In the genomic region with DNA sequence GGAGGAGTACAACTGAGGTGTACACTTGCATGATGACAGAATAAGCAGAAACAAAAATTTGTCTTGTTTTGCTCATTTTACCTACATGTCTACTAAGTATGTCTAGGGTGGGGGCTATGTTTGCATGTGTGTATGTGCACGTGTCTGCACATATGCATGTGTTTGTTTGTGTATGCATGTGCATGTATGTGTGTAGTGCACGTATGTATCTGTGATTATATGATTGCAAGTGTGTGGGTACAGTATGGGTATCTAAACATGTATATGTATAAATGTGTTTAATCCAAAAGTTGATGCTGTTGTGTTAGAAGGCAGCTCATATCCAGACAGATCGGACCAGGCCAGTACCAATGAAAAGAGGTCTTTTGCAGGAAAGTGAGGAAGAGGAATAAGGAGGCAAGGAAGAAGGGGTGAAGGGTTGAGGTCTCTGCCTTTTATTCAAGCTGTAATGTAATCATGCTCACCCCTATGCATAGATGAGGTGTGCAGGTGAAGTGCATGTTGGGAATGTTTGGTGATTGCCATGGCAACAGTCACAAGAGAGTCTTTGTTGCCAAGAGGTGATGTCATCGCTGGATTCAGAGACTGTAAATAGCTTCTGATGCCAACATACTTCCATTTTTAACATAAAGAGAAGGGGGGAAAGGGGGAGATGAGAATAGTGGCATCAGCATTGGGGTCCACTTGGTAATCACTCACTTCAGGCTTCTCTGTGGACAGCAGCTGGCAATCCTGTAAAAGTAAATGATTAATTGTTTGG, we compare ENCODE assay signal across 11 mouse cellular contexts.
A peak's percentile ranks its signal among the peaks of the same experiment; 100 is the strongest.
DNase-seq lines count a peak whose midpoint lies in the region; ATAC-seq and TF ChIP-seq lines count a peak whose summit lies in the region.
"Had no signal": no experiment of that assay in that cellular context is flagged by ENCODE, and none has a peak within 500 bp of the region (broad histone marks: within the 10 kb centered on the region; RNA-seq: fewer than 3 reads in every experiment).

No protein-coding gene starts in this region.

- H3K9me3 ChIP-seq in heart, postnatal 0 days (replicated peaks; ENCODE audit: control insufficient read depth, low read length): no peaks in the 10 kb centered on the region
- 0 out of 2 replicates have a peak, but pooled peaks cover 3% of the 10 kb centered on the region for H3K9me3 ChIP-seq in heart, embryonic 10.5 days
- H3K9me3 ChIP-seq in forebrain, embryonic 12.5 days: no peaks in the 10 kb centered on the region
- no peaks in the 10 kb centered on the region for H3K9me3 ChIP-seq in midbrain, embryonic 14.5 days (ENCODE audit: control insufficient read depth, low read length)
- H3K9me3 ChIP-seq: embryonic facial prominence, embryonic 12.5 days; limb, embryonic 15.5 days had no signal

- peak; percentile 53; the same call in 1 of the 2 replicates for ATAC-seq in heart, postnatal 0 days (ENCODE audit: insufficient read depth, low read depth)
- peak; percentile 90 for ATAC-seq in forebrain, embryonic 12.5 days (ENCODE audit: low FRiP score)
- peak; percentile 49; the same call in 1 of the 2 replicates for ATAC-seq in midbrain, embryonic 14.5 days (ENCODE audit: low FRiP score, low TSS enrichment)

- H3K36me3 ChIP-seq in heart, postnatal 0 days (replicated peaks; ENCODE audit: control insufficient read depth, insufficient read depth, low read length): no peaks in the 10 kb centered on the region
- H3K36me3 ChIP-seq in heart, embryonic 10.5 days: no peaks in the 10 kb centered on the region
- no peaks in the 10 kb centered on the region for H3K36me3 ChIP-seq in forebrain, embryonic 12.5 days (replicated peaks)
- no peaks in the 10 kb centered on the region for H3K36me3 ChIP-seq in midbrain, embryonic 14.5 days (ENCODE audit: control insufficient read depth, insufficient read depth, low read length)
- H3K36me3 ChIP-seq: embryonic facial prominence, embryonic 12.5 days; limb, embryonic 15.5 days had no signal

- H3K9ac ChIP-seq in heart, postnatal 0 days (replicated peaks; ENCODE audit: low read depth, low read length): no peak overlapping the region
- no peak overlapping the region for H3K9ac ChIP-seq in forebrain, embryonic 12.5 days
- H3K9ac ChIP-seq in midbrain, embryonic 14.5 days (replicated peaks; ENCODE audit: low read length): no peak overlapping the region
- H3K9ac ChIP-seq: embryonic facial prominence, embryonic 12.5 days; limb, embryonic 15.5 days had no signal

- no peaks in the 10 kb centered on the region for H3K27me3 ChIP-seq in heart, postnatal 0 days (ENCODE audit: control insufficient read depth, insufficient read depth, low read length)
- H3K27me3 ChIP-seq in heart, embryonic 10.5 days (ENCODE audit: insufficient read depth, poor library complexity, severe bottlenecking): no peaks in the 10 kb centered on the region
- no peaks in the 10 kb centered on the region for H3K27me3 ChIP-seq in forebrain, embryonic 12.5 days
- H3K27me3 ChIP-seq in midbrain, embryonic 14.5 days (ENCODE audit: control insufficient read depth, insufficient read depth, low read length): no peaks in the 10 kb centered on the region
- H3K27me3 ChIP-seq: embryonic facial prominence, embryonic 12.5 days; limb, embryonic 15.5 days had no signal

- no peak overlapping the region for H3K27ac ChIP-seq in heart, postnatal 0 days (ENCODE audit: low read depth)
- no peak overlapping the region for H3K27ac ChIP-seq in heart, embryonic 10.5 days
- H3K27ac ChIP-seq in forebrain, embryonic 12.5 days: no peak overlapping the region
- no peak overlapping the region for H3K27ac ChIP-seq in midbrain, embryonic 14.5 days (replicated peaks; ENCODE audit: low read depth, low read length)
- H3K27ac ChIP-seq: embryonic facial prominence, embryonic 12.5 days; limb, embryonic 15.5 days had no signal

- H3K4me3 ChIP-seq in heart, postnatal 0 days (ENCODE audit: low read depth, low read length): no peak overlapping the region
- H3K4me3 ChIP-seq in heart, embryonic 10.5 days: no peak overlapping the region
- H3K4me3 ChIP-seq in forebrain, embryonic 12.5 days (replicated peaks): no peak overlapping the region
- H3K4me3 ChIP-seq in midbrain, embryonic 14.5 days (replicated peaks; ENCODE audit: low read depth, low read length): no peak overlapping the region
- H3K4me3 ChIP-seq: embryonic facial prominence, embryonic 12.5 days; limb, embryonic 15.5 days had no signal

- TF ChIP-seq CTCF in heart, postnatal 0 days (IDR thresholded peaks at IDR 0.05; ENCODE audit: low read depth): no peak

- no peak overlapping the region for H3K4me2 ChIP-seq in heart, postnatal 0 days (ENCODE audit: low read depth, low read length)
- no peak overlapping the region for H3K4me2 ChIP-seq in forebrain, embryonic 12.5 days
- H3K4me2 ChIP-seq in midbrain, embryonic 14.5 days (ENCODE audit: low read length): no peak overlapping the region
- H3K4me2 ChIP-seq: embryonic facial prominence, embryonic 12.5 days; limb, embryonic 15.5 days had no signal

- peak; percentile 32 for DNase-seq in heart, postnatal 0 days (ENCODE audit: low spot score)
- DNase-seq in heart, embryonic 10.5 days (ENCODE audit: low spot score): no peak
- peak; percentile 56 for DNase-seq in 3T3-L1 (ENCODE audit: low read depth, low spot score)
- peak; percentile 71 for DNase-seq in midbrain, embryonic 14.5 days
- DNase-seq in spleen, adult 18-20 months: no peak
- DNase-seq in thymus, postnatal 10 days (ENCODE audit: low spot score in 2 of 2): no peak
- no peak for DNase-seq in thymus, adult 18-20 months
- DNase-seq: adrenal gland, postnatal 25 days had no signal

- peaks cover 5% of the 10 kb centered on the region; the same call in 1 of the 2 replicates for H3K4me1 ChIP-seq in heart, postnatal 0 days (ENCODE audit: control insufficient read depth, insufficient read depth)
- no peaks in the 10 kb centered on the region for H3K4me1 ChIP-seq in heart, embryonic 10.5 days
- no peaks in the 10 kb centered on the region; the same call in 1 of the 2 replicates for H3K4me1 ChIP-seq in forebrain, embryonic 12.5 days
- H3K4me1 ChIP-seq in midbrain, embryonic 14.5 days (ENCODE audit: control insufficient read depth, insufficient read depth, low read length): no peaks in the 10 kb centered on the region
- H3K4me1 ChIP-seq: embryonic facial prominence, embryonic 12.5 days; limb, embryonic 15.5 days had no signal

- 70% methylated on average over 4 of the region's 4 CpGs for WGBS in heart, postnatal 0 days
- 75% methylated on average over 4 of the region's 4 CpGs for WGBS in heart, embryonic 10.5 days
- WGBS in forebrain, embryonic 12.5 days: 79% methylated on average over 4 of the region's 4 CpGs
- 84% methylated on average over 4 of the region's 4 CpGs for WGBS in midbrain, embryonic 14.5 days

- no peak for TF ChIP-seq EP300 in heart, postnatal 0 days (IDR thresholded peaks at IDR 0.05; ENCODE audit: low read depth)

Comparison
In these comparisons a context has a peak if more than half of its experiments do, and no peak if none do; other contexts are left out.
1. DNase-seq: peak in heart, postnatal 0 days (single experiment), 3T3-L1 (single experiment) and midbrain, embryonic 14.5 days (single experiment); none in heart, embryonic 10.5 days (single experiment), spleen, adult 18-20 months (0 of 2), thymus, postnatal 10 days (0 of 2) and thymus, adult 18-20 months (0 of 2).
2. Peak in every context shown above with its lines, with median percentiles within 50 percentile points of each other: ATAC-seq.